Mouse (Mus musculus): Measurements from ENCODE around the gene Tns4.

GRCm38 (mm10) chr11:99127785-99128682, 38.9 kb upstream of the Tns4 start:
- no peak for TF ChIP-seq CTCF (IDR thresholded peaks at IDR 0.05; ENCODE audit: insufficient read depth, low read depth, low read length)
- TF ChIP-seq POLR2A (IDR thresholded peaks at IDR 0.05; ENCODE audit: insufficient read depth, low read depth, low read length) = no peak
